Mouse (Mus musculus): Measurements from ENCODE around the gene Nipal1.

- TF ChIP-seq CTCF (IDR thresholded peaks at IDR 0.05) (no peak), EP300 (IDR thresholded peaks at IDR 0.05; ENCODE audit: insufficient read depth, low read depth, low read length) (no peak)
These were observed 17.6 kb upstream of the Nipal1 start for GRCm38 (mm10) chr5:72630026-72630425.
